Mouse (Mus musculus): Measurements from ENCODE around the gene Kifc3.
A peak's percentile ranks its signal among the peaks of the same experiment; 100 is the strongest.

The Kifc3 gene

DNA sequence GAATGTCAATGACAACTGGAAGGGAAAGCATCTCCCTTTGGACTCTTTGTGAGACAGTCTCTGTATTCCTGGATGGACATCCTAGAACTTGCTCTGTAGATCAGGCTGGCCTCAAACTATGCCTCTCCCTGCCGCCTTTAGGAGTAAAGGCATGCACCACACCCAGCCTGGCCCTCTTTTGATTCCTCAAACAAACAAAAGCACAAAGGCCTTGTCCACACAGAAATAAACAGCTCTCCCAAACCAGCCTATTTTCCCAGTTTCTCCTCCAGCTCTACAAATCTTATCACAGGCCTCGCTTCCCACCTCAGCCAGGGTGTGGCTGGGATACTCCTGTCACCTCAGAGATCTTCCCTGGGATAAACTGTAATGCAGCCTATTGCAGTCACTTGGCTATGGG is 68.4 kb downstream of the Kifc3 start:
- DNase-seq (ENCODE audit: low spot score): no peak

DNA sequence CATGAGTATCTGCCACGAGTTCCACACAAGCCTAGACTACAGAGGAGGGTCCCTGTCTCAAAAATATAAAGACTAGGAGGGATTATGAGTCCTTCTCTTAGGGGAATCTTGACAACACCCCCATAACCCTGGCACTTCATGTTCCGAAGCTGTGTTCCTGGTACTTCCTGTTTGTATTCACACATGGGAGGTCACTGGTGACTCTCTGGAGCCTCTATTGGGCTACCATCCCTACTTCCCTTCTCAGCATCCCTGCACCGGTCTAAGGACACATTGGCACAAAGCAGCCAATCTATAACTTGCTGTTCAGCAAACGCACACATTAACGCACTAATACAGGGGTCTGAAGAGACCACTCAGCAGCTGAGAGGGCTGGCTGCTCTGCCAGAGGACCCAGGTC is 70.6 kb downstream of the Kifc3 start:
- DNase-seq (ENCODE audit: low spot score): no peak

DNA sequence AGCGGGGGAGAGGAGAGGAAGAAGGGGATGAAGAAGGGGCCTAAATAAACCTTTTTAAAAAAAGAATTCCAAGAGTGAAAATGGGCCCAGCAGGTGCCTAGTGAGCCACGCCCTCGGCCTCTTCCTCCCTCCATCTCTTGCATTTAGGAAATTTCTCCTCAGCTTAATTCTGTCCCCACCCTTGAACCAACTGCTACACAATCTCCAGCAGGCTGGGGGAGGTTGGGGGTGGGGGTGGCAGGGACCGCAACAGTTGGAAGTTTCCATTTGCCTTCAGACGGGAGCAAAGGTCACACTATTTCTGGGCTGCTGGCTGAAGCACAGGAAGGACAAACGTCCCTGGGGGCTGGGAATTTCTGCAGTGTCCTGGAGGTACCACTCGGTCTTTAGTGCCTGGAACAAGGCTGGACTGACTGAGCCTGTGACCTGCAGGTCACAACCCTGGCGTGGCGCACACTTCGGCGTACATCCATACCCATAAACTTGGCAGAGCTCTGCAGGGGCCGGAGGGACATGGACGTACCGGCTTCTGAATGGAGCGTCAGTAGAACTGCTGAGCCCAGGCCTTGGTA is 71.6 kb downstream of the Kifc3 start:
- no peak for DNase-seq (ENCODE audit: low spot score)

DNA sequence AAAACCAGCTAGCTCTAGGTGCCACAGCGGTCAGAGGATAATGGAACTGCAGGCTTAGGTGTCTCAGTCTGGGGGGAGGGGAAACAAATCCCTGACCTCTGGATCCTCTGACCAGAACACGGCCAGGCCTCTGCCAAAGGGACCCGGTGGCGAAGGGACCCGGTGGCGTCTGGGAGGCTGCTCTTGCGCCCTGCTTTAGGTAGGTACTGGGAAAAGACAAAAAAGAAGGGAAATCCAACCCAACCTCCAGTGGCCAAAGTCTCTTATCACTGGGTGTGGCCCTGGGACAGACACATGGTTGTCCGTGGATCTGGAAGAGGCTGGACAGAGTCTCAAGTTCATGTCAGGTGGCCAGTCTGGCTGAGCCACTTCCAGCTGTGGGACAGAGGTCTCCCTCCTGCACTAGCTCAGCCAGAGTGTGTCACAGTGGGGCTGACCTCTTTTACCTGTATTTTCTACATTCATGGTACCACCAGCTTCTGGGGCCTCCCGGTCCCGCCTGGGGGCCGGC is 73.8 kb downstream of the Kifc3 start:
- no peak for DNase-seq (ENCODE audit: low spot score)

DNA sequence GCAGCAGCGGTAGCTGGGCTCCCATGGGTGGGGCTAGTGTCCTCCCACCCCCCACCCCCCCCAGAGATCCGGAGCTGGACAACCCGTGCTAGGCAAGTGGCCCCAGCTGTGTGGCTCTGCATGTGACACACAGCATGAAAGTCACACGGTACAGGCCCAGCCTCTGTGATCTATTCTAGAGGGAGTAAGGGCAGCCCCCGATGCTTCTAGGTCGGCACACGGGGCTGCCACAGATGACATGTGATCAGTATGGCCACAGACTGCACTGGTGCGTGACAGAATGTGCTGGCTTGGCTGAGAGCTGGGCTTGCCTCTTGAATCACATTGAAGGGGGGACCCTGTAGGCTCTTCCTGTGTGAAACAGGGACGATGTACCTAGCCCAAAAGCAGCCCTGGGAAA is 75.0 kb downstream of the Kifc3 start:
- no peak for DNase-seq (ENCODE audit: low spot score)

DNA sequence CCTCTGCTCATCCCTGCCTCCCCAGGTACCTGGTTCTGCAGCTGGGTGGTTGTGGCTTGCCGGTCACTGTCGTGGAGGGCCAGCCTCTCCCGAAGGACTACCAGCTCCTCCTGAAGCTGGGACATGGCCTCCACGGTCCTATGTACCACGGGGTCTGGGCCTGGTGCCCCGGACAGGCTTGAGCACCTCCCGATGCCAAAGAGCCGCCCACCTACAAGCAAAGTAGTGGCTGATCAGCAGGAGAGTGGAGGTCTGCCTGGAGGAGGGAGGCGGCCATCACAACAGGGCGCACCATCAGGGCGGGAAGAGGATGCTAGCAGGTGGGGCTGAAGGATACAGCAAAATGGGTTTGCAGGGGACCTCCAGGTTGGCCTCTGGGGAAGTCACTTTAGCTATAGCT is 76.1 kb downstream of the Kifc3 start:
- DNase-seq (ENCODE audit: low spot score): no peak

DNA sequence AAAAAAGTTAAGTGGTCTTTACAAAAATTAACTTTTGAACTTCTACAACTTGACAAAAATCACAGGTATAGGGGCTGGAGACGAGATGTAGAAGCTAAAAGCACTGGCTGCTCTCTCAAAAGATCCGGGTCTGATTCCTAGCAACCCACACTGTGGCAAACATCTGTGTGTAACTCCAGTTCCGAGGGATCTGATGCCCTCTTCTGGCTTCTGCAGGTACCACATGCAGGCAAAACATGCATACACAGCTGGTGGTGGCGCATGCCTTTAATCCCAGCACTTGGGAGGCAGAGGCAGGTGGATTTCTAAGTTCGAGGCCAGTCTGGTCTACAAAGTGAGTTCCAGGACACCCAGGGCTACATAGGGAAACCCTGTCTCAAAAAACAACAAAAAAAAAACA is 79.2 kb downstream of the Kifc3 start:
- no peak for DNase-seq (ENCODE audit: low spot score)

DNA sequence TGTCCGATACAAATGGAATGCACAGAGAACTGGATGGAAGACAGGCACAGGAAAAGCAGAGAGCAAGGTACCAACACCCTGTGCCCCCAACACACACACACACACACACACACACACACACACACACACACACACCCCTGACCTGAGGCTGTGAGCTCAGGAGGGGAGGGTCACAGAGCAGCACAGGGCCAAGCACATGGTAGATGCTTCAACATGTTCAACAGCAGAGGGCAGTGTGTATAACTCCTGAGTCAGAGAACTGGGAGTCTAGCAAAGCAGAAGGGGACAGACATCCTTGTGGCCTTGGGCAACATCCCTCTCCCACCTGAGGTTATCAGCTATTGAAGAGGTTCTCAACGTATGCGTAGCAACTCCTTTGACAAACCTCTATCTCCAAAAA is 88.9 kb downstream of the Kifc3 start:
- DNase-seq (ENCODE audit: low spot score): peak; percentile 71

DNA sequence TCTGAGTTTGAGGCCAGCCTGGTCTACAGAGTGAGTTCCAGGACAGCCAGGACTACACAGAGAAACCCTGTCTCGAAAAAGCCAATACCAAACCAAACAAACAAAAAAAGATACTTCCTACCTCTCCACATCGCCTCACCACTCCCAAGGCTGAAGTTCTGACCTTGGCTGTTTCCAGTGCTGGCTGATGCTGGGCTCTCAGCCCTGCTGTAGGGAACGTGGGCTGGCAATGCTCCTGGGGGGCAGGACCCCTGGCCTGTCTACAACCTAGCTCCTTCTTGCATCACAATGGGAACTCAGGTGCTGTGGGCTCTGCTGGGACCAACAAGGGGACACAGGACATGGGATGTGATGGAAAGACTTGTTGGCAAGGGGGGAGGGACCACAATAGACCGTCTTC is 89.5 kb downstream of the Kifc3 start:
- DNase-seq (ENCODE audit: low spot score): no peak

DNA sequence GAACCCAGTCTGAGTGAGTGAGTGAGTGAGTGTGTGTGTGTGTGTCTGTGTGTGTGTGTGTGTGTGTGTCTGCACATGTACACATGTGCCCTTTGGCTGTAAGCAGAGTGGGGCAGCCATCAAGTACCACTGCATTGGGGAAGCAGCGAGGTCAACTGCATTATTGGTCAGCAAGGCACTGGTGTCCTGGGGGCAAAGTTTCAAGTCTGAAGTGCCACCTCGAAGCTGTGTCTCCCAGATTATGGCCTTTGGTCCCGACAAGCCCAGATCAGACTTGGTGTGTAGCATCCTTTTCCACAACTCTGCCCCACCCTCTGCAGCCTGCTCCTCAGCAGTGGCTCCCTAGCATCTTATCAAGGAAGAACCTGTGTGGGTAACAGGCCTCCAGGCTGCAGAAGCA is 90.0 kb downstream of the Kifc3 start:
- DNase-seq (ENCODE audit: low spot score): no peak

DNA sequence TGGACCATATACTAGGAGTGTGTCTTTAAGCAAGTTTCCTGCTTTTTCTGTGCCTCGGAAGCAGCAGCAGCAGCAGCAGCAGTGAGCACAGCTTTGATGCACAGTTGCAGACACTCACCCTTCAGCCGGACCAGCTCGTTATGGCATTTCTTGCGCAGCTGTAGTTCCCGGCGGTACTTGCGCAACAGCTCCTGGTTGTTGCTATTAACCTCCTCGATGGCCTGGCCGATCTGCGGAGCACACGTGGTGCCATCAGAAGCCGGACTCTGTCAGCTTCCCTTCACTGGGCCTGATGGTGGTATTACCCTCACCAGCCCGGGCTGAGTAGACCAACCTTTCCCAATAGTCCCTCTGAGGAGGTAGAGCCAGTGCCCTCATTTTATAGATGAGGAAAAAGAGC is 95.3 kb downstream of the Kifc3 start:
- DNase-seq (ENCODE audit: low spot score): no peak

DNA sequence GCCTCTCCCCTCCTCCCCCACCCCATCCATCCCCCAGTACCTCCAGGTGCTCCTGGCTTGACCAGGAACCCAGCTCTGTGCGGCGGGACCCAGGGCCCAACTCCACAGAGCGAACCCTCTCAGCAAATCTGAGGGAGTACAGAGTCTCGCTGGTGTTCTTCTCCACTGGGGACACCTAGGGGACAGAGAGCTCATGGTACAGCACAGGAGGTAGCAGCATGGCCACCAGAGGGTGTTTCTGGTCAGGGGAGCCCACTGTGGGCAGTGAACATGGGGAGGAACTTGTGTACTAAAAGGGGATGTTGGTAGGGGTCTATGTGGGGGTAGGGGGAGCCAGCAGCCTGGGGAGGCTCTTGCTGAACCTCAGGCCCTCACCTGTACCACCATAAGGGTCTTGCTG is 100.6 kb downstream of the Kifc3 start:
- DNase-seq (ENCODE audit: low spot score): no peak

DNA sequence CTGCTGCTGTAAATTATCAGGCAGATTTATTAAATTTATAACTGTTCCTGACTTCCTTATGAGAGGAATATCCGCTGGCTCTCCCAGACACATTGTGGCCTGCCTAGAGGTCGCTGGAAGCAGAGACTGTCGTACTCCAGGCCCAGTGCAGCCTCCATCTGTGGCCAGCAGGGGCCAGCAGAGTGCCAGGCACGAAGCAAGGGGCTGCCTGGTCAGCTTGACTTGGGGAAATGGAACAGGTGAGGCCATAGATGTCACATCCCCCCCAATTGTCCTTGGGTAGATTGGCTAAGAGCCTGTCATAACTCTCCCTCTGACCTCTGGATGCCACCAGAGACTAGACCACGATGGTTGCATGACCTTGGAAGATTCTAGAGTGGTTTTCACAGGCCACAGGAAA is 103.6 kb downstream of the Kifc3 start:
- DNase-seq (ENCODE audit: low spot score): peak; percentile 74

DNA sequence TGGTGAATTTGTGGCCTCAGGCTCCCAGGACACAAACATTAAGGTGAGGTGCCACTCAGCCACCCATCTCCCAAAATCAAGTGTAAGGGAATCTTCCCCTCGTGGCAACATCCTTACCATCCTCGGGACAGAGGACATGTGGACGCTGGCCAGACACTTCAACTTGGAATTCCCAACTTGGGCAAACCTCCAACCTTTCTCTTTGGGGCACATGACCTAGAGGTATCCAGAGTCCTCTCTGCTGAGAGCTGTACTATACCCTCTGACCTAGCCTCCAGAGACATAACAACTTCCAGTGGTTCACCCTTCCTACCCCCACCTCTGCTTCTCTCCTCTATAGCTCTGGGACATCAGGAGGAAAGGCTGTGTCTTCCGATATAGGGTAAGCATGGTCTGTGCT is 109.0 kb downstream of the Kifc3 start:
- DNase-seq (ENCODE audit: low spot score): no peak

DNA sequence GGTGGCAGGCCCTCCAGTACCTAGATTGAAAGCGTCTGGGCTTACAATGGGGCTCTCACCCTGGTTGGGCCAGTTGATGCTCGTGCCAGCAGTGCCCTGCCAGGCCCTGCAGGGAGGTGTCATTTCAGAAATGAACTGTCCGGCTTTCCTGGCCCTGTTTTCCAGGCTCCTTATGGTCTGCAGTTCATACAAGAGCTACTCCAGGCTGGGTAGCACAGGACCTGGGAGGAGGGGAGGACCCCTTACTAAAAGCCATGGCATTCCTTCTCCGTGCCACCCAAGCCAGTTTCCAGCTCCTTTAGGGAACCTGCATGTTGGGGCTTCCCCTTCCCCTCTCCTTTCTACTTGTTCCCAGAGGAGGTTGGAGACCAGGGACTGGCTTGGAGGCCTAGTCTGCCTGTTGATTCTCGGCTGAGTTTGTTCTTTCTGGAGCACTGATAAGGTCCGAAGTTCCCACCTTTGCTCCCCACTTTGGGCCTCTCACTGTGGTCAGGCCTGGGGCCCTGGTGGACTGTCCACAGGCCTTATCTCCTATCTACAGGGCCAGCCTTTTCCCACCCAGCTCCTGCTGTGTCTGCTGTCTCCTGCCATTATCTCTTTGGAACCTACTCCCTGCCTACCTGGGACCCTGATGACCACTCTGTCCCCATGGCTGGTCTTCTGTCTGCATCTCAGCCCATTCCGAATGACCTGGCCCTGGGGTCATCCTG is 117.0 kb downstream of the Kifc3 start:
- no peak for DNase-seq (ENCODE audit: low spot score)

DNA sequence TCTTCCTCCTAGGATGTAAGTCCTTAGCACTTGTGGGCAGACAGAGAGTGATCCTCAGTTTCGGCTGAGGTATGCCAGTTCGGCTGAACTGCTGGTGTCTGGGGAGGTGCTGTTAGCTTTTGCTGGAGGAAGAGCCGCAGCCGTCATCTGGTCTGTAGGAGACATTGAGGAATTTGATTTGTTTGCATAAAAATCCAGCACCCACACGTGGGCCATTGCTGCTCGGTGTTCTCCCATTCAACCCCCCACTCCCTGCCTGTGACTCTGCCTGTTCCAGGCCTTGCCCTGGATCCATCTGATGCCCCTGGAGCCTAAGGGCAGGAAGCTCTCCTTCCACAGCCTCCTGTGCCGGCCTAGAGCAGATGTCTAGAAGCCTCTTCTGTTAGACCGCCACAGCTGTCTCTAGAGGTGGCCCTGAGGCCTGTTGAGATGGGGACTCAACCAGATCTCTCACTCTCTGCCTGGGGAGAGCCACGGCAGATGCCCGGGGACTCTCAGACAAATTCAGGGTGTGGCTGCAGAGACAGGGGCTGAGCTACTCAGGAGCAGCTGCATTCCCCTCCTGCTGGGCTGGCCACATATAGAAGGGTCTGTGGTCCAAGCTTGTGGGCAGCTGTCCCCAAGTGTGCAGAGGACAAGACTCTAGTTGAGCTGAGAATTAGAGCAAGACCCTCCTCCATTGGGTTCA is 117.7 kb downstream of the Kifc3 start:
- DNase-seq (ENCODE audit: low spot score): no peak

DNA sequence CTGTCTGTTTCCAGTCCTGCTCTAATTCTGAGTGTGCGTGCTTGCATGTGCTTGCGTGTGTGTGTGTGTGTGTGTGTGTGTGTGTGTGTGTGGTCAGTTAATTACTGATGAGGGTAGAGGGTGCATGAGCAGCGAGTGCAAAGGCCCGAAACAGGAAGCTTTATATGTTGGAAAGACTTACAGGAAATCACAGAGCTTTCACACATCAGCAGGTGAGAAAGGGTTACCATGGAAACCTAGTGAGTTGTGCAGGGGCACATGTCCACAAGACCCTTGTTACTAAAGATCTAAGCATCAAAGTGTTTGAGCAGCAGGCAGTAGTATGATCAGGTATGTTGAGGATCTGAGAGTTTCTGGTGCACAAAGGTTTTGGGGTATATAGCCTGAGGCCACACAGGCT is 118.4 kb downstream of the Kifc3 start:
- DNase-seq (ENCODE audit: low spot score): no peak

DNA sequence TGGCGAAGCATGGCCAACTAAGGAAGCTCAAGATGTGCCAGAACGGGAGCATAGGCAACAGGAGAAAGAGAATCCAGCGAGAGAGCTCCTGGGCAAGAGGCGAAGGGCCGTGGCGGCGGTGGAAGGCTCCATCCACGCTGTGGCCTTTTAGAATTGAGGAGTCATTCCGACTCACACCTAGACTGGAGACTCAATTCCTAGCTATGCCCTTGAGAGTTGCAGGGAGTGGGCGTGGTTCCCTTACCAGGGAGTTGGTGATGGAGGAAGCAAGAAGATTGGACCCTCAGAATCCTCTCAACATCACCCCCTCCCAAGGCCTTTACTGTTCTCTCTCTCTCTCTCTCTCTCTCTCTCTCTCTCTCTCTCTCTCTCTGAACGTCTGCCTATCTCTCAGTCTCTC is 121.0 kb downstream of the Kifc3 start:
- DNase-seq (ENCODE audit: low spot score): peak; percentile 11

DNA sequence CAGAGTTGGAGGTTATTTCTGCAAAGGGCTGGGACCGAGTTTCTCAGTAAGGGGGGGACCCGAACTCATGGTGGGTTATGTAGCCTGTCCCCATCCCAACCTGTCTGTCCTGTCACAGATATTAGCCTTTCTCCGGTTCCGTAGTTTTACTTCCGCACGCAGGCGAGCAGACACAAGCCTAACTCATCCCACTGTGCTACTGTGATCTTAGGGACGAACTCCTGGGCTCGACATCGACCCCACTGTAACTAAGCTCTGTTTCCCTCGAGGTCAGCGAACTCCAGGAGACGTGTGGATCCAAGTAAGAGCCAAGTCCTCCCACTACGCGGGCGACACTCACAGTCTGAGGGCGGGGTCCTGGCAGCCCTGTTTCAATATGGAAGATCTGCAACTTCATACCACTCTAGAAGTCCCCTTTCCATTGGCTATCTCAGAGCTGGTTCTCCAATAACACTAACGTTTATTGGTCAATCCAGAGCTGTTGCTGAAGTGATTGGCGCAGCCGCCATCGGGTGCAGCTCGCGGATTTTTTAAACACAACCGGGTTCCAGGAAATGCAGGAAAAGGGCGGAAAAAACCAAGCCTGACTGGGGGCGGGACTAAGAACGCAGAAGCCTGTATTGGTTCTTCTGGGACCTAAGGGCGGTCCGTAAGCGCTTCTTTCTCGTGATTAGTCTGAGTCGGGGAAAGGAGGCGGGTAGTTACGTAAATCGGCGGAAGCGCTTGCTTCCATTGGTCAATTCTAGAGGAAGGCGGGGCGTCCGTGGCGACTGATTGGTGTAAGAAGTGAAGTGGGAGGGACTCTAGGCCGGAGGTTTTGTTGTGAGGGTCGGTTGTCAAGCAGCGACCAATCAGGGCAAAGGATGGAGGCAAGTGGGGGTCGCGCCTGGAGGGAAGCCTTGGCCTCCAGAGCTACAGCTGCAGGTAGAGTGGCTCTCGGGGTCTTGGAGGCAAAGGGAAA is 122.0 kb downstream of the Kifc3 start, which contains the start of gene Katnb1:
Gene Katnb1, plus strand, starts transcription at position 806 of the 961 bp plus-strand sequence.
- DNase-seq (ENCODE audit: low spot score): peak; percentile 100

DNA sequence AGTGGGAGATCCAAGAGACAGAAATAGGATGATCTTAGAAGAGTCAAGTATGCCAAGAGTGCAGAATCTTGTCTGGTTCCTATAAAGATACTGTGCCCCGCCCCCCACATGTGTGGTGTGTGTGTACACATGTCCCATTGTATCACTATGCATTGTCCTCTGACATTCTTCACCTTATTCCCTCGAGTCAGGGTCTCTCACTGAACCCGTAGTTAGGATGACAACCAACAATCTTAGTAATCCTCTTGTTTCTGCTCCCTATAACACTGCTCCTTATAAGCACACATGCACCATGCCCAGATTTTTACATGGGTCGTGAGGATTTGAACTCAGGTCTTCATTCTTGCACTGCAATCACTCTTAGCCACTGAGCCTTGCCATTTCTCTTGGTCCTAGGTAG is 123.3 kb downstream of the Kifc3 start:
- DNase-seq (ENCODE audit: low spot score): no peak

DNA sequence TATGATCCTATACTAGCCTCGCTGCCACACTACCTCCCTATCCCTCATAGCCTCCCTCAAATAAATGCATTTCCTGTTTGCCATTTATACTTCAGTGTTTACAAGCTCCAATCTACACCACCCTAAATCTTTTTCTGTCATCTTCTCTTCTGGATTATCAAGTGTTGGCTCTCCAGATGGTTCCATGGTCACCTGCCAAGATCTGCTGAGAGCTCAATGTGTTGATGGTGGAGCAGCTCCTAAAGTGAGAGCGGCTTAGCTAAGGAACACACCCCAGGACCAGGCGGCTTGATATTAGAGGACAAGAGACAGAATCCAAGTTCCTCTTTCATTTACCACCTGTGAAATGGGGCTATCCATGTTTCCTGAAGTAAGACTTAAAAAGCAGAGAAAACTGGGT is 124.6 kb downstream of the Kifc3 start:
- DNase-seq (ENCODE audit: low spot score): no peak

DNA sequence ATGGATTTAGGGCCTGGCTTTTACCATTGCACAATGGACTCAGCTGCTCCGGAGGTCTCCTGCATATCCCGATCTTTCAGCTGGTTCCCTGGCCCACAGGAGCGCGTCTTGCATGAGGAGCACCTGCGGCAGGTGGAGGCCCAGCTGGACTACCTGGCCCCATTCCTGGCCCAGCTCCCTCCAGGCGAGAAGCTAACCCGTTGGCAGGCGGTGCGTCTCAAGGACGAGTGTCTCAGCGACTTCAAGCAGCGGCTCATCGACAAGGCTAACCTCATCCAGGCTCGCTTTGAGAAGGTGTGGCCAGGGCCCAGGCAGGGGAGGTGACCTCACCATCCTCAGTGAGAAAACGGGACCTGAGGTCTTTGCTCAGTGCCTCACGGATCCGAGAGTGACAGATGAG is 126.5 kb downstream of the Kifc3 start:
- DNase-seq (ENCODE audit: low spot score): no peak
